Mouse (Mus musculus) MEL (cell line): ENCODE results near the gene Atg4a. TPM values are rescaled to one million over a fixed set of nuclear protein-coding genes. Genes with fewer than 3 reads are reported as not detected.
A peak's percentile ranks its signal among the peaks of the same experiment; 100 is the strongest.

Experiments
- DNase-seq: peaks from one replicate; pipeline ENCODE4 v3.0.0; 2011; ENCODE audit warnings: low read depth, low spot score
- H3K27ac ChIP-seq: 2 replicates; pipeline ENCODE4 v1.5.1; 2012; ENCODE audit warnings: low read depth, mild to moderate bottlenecking, control low read depth, low read length, moderate library complexity; ENCODE audit not compliant: control insufficient read depth
- H3K27me3 ChIP-seq, 2 experiments: fragments of 150-350 bp in 1 of 2; sonication (generic) in 1 of 2; 2 replicates each; pipeline ENCODE4 v1.6.1; 2012; ENCODE audit warnings: low read length in 2 of 2, mild to moderate bottlenecking in 2 of 2, improper control_type of control experiment in 1 of 2, moderate library complexity in 1 of 2; ENCODE audit not compliant: insufficient read depth in 2 of 2, control insufficient read depth in 1 of 2
- H3K36me3 ChIP-seq, 2 experiments: 2 replicates each; pipeline ENCODE4 v1.6.1; 2012 to 2014; ENCODE audit warnings: low read length in 2 of 2, improper control_type of control experiment in 1 of 2, inconsistent platforms in 1 of 2, mild to moderate bottlenecking in 1 of 2; ENCODE audit not compliant: insufficient read depth in 2 of 2, control insufficient read depth in 1 of 2
- H3K4me1 ChIP-seq, 2 experiments: fragments of 150-350 bp in 1 of 2; sonication (generic) in 1 of 2; 2 replicates each; pipeline ENCODE4 v1.6.1; 2012; ENCODE audit warnings: low read length in 2 of 2, improper control_type of control experiment in 1 of 2, mild to moderate bottlenecking in 1 of 2; ENCODE audit not compliant: insufficient read depth in 2 of 2, control insufficient read depth in 1 of 2
- H3K4me3 ChIP-seq, 2 experiments: fragments of 150-350 bp in 1 of 2; sonication (generic) in 1 of 2; 2 replicates each; pipeline ENCODE4 v1.5.1; 2012; ENCODE audit warnings: low read depth in 2 of 2, low read length in 2 of 2, mild to moderate bottlenecking in 2 of 2, moderate library complexity in 2 of 2, control low read depth in 1 of 2, improper control_type of control experiment in 1 of 2; ENCODE audit not compliant: control insufficient read depth in 1 of 2, insufficient read depth in 1 of 2
- H3K79me2 ChIP-seq: 2 replicates; pipeline ENCODE4 v1.6.1; 2012; ENCODE audit warnings: mild to moderate bottlenecking, low read length, moderate library complexity; ENCODE audit not compliant: control insufficient read depth, poor library complexity, insufficient read depth
- H3K9ac ChIP-seq: 2 replicates; pipeline ENCODE4 v1.6.1; 2012; ENCODE audit warnings: low read depth, mild to moderate bottlenecking, control low read depth, low read length, moderate library complexity; ENCODE audit not compliant: control insufficient read depth, poor library complexity, severe bottlenecking
- H3K9me3 ChIP-seq: fragments of 150-350 bp; sonication (generic); replicated peaks from 2 replicates; pipeline ENCODE4 v1.6.1; 2012; ENCODE audit warnings: mild to moderate bottlenecking, low read length, improper control_type of control experiment, moderate library complexity; ENCODE audit not compliant: insufficient read depth
- CHD2 ChIP-seq: IDR thresholded peaks from 2 replicates; pipeline ENCODE4 v1.6.1; 2011; ENCODE audit warnings: low read length, improper control_type of control experiment
- CTCF ChIP-seq, 3 experiments: IDR thresholded peaks in 2 of 3; conservative IDR thresholded peaks in 1 of 3; 2 replicates each; pipeline ENCODE4 v1.5.1; 2011 to 2012; ENCODE audit warnings: low read length in 3 of 3, low read depth in 2 of 3, mild to moderate bottlenecking in 2 of 3, improper control_type of control experiment in 1 of 3, inconsistent platforms in 1 of 3, mixed read lengths in 1 of 3, moderate library complexity in 1 of 3; ENCODE audit not compliant: control insufficient read depth in 1 of 3, insufficient read depth in 1 of 3, poor library complexity in 1 of 3, severe bottlenecking in 1 of 3
- EP300 ChIP-seq, 2 experiments: IDR thresholded peaks; 2 replicates each; pipeline ENCODE4 v1.6.1; 2011; ENCODE audit warnings: improper control_type of control experiment in 2 of 2, low read length in 2 of 2, low read depth in 1 of 2, mild to moderate bottlenecking in 1 of 2
- HCFC1 ChIP-seq: IDR thresholded peaks from 2 replicates; pipeline ENCODE4 v1.6.1; 2012; ENCODE audit warnings: low read depth, mild to moderate bottlenecking, inconsistent platforms, low read length, improper control_type of control experiment, moderate library complexity
- KAT2A ChIP-seq: conservative IDR thresholded peaks from 2 replicates; pipeline ENCODE4 v1.6.1; 2012; ENCODE audit warnings: low read depth, low read length, improper control_type of control experiment, inconsistent platforms
- MAFK ChIP-seq: IDR thresholded peaks from 2 replicates; pipeline ENCODE4 v1.6.1; 2011; ENCODE audit warnings: low read depth, mild to moderate bottlenecking, low read length, improper control_type of control experiment, borderline replicate concordance
- MXI1 ChIP-seq: IDR thresholded peaks from 2 replicates; pipeline ENCODE4 v1.6.1; 2011; ENCODE audit warnings: mild to moderate bottlenecking, low read depth, low read length, improper control_type of control experiment
- NRF1 ChIP-seq: IDR thresholded peaks from 2 replicates; pipeline ENCODE4 v1.6.1; 2014; ENCODE audit warnings: low read depth, mild to moderate bottlenecking, inconsistent platforms, low read length, improper control_type of control experiment, moderate library complexity; ENCODE audit not compliant: poor library complexity, insufficient read depth, severe bottlenecking
- POLR2AphosphoS2 ChIP-seq: IDR thresholded peaks from 2 replicates; pipeline ENCODE4 v1.6.1; 2011; ENCODE audit warnings: low read length, improper control_type of control experiment
- RAD21 ChIP-seq: IDR thresholded peaks from 2 replicates; pipeline ENCODE4 v1.6.1; 2011; ENCODE audit warnings: mild to moderate bottlenecking, low read depth, low read length, improper control_type of control experiment
- RCOR1 ChIP-seq: IDR thresholded peaks from 2 replicates; pipeline ENCODE4 v1.6.1; 2012; ENCODE audit warnings: low read depth, mild to moderate bottlenecking, inconsistent platforms, low read length, improper control_type of control experiment
- SIN3A ChIP-seq: IDR thresholded peaks from 2 replicates; pipeline ENCODE4 v1.6.1; 2012; ENCODE audit warnings: low read length, improper control_type of control experiment, inconsistent platforms
- SMC3 ChIP-seq: IDR thresholded peaks from 2 replicates; pipeline ENCODE4 v1.6.1; 2011; ENCODE audit warnings: low read depth, low read length, improper control_type of control experiment
- TAL1 ChIP-seq: IDR thresholded peaks from 2 replicates; pipeline ENCODE4 v1.6.1; 2012; ENCODE audit warnings: mild to moderate bottlenecking, inconsistent platforms, low read length, moderate library complexity, mixed read lengths
- UBTF ChIP-seq: IDR thresholded peaks from 2 replicates; pipeline ENCODE4 v1.6.1; 2012; ENCODE audit warnings: low read depth, mild to moderate bottlenecking, inconsistent platforms, low read length, improper control_type of control experiment, moderate library complexity, borderline replicate concordance; ENCODE audit not compliant: insufficient read depth
- USF1 ChIP-seq: IDR thresholded peaks from 2 replicates; pipeline ENCODE4 v1.6.1; 2014; ENCODE audit warnings: low read depth, mild to moderate bottlenecking, inconsistent platforms, low read length, improper control_type of control experiment, moderate library complexity
- ZC3H11A ChIP-seq: IDR thresholded peaks from 2 replicates; pipeline ENCODE4 v1.6.1; 2012; ENCODE audit warnings: low read depth, mild to moderate bottlenecking, inconsistent platforms, low read length, improper control_type of control experiment
- ZMIZ1 ChIP-seq: IDR thresholded peaks from 2 replicates; pipeline ENCODE4 v1.6.1; 2012; ENCODE audit warnings: low read depth, mild to moderate bottlenecking, inconsistent platforms, low read length, improper control_type of control experiment, moderate library complexity
- ZNF384 ChIP-seq: IDR thresholded peaks from 2 replicates; pipeline ENCODE4 v1.6.1; 2012; ENCODE audit warnings: low read depth, mild to moderate bottlenecking, inconsistent platforms, low read length, improper control_type of control experiment
- polyA plus RNA-seq, 2 experiments: library from polyadenylated mRNA; stranded (reverse) in 1 of 2; unstranded in 1 of 2; fragments of >175 nt in 1 of 2; fragments of >200 nt in 1 of 2; gene quantifications; 2 replicates each; pipeline versions ENCODE4 v1.2.1 to v1.2.4; 2012; ENCODE audit warnings: low replicate concordance in 2 of 2, low read depth in 1 of 2; ENCODE audit not compliant: insufficient read length in 2 of 2, insufficient read depth in 1 of 2, missing spikeins in 1 of 2
- total RNA-seq: library from RNA; depleted of rRNA; stranded (reverse); fragments of 300-350 nt; gene quantifications from 2 replicates; pipeline ENCODE4 v1.2.3, GENCODE M21; 2012

Atg4a gene
- total and polyA plus RNA-seq, 3 experiments, result 16.3 to 20.7 TPM; not detected in 1

- no peaks in the 10 kb centered on the region for H3K27me3 ChIP-seq
- no peaks in the 10 kb centered on the region for H3K36me3 ChIP-seq
- H3K4me1 ChIP-seq, result no peaks in the 10 kb centered on the region
- no peaks in the 10 kb centered on the region for H3K79me2 ChIP-seq
- no peak overlapping the region for H3K27ac ChIP-seq
- no peaks in the 10 kb centered on the region for H3K9me3 ChIP-seq
- TF ChIP-seq SIN3A (no peak), RAD21 (no peak), NRF1 (no peak), EP300 (IDR thresholded peaks at IDR 0.05; ENCODE audit: low read depth in 1 of 2, low read length in 2 of 2) (no peak)
- no peak overlapping the region for H3K9ac ChIP-seq
- H3K4me3 ChIP-seq, result no peak overlapping the region
- no peak for DNase-seq
Measured at GRCm38 (mm10) chrX:141151182-141151581, 194.5 kb downstream of the Atg4a start.

GRCm38 (mm10) chrX:141156696-141157095, 200.0 kb downstream of the Atg4a start:
- Histone ChIP-seq H3K27ac (no peak overlapping the region), H3K4me1 (no peaks in the 10 kb centered on the region), H3K9ac (no peak overlapping the region), H3K4me3 (no peak overlapping the region), H3K9me3 (no peaks in the 10 kb centered on the region), H3K79me2 (no peaks in the 10 kb centered on the region), H3K36me3 (no peaks in the 10 kb centered on the region), H3K27me3 (no peaks in the 10 kb centered on the region)
- peak; percentile 64 for DNase-seq
- peak; percentile 42 for TF ChIP-seq SMC3
- TF ChIP-seq EP300 (IDR thresholded peaks at IDR 0.05; ENCODE audit: low read depth in 1 of 2, low read length in 2 of 2), result no peak
- peak; percentile 26 to 76 (median 56); a peak in 4 of 6 replicates for TF ChIP-seq CTCF (IDR thresholded peaks at IDR 0.05 in 2 of 3, conservative IDR thresholded peaks at IDR 0.05 in 1 of 3; ENCODE audit: control insufficient read depth in 1 of 3, insufficient read depth in 1 of 3, low read depth in 2 of 3, low read length in 3 of 3, poor library complexity in 1 of 3, severe bottlenecking in 1 of 3)
- no peak for TF ChIP-seq TAL1
- TF ChIP-seq KAT2A, result no peak
- TF ChIP-seq RAD21, result peak; percentile 67
- peak; percentile 43; the same call in 1 of the 2 replicates for TF ChIP-seq ZNF384
- TF ChIP-seq MXI1, result no peak
- no peak for TF ChIP-seq CHD2
- no peak for TF ChIP-seq RCOR1
- no peak for TF ChIP-seq HCFC1
- no peak for TF ChIP-seq ZMIZ1

GRCm38 (mm10) chrX:141157626-141158025, 200.9 kb downstream of the Atg4a start:
- no peaks in the 10 kb centered on the region for H3K79me2 ChIP-seq
- no peak overlapping the region for H3K9ac ChIP-seq
- H3K9me3 ChIP-seq, result no peaks in the 10 kb centered on the region
- no peak for DNase-seq
- no peaks in the 10 kb centered on the region for H3K36me3 ChIP-seq
- H3K4me1 ChIP-seq, result no peaks in the 10 kb centered on the region
- H3K27me3 ChIP-seq, result no peaks in the 10 kb centered on the region
- no peak overlapping the region for H3K4me3 ChIP-seq
- H3K27ac ChIP-seq, result no peak overlapping the region
- no peak for TF ChIP-seq ZC3H11A
- no peak for TF ChIP-seq USF1
- TF ChIP-seq POLR2AphosphoS2, result no peak
- no peak for TF ChIP-seq UBTF
- no peak for TF ChIP-seq MAFK
- no peak for TF ChIP-seq SMC3
- TF ChIP-seq CTCF (IDR thresholded peaks at IDR 0.05 in 2 of 3, conservative IDR thresholded peaks at IDR 0.05 in 1 of 3; ENCODE audit: control insufficient read depth in 1 of 3, insufficient read depth in 1 of 3, low read depth in 2 of 3, low read length in 3 of 3, poor library complexity in 1 of 3, severe bottlenecking in 1 of 3), result no peak
- no peak for TF ChIP-seq TAL1
